Comparison of ENCODE assay signal across 9 mouse cellular contexts in the genomic region with DNA sequence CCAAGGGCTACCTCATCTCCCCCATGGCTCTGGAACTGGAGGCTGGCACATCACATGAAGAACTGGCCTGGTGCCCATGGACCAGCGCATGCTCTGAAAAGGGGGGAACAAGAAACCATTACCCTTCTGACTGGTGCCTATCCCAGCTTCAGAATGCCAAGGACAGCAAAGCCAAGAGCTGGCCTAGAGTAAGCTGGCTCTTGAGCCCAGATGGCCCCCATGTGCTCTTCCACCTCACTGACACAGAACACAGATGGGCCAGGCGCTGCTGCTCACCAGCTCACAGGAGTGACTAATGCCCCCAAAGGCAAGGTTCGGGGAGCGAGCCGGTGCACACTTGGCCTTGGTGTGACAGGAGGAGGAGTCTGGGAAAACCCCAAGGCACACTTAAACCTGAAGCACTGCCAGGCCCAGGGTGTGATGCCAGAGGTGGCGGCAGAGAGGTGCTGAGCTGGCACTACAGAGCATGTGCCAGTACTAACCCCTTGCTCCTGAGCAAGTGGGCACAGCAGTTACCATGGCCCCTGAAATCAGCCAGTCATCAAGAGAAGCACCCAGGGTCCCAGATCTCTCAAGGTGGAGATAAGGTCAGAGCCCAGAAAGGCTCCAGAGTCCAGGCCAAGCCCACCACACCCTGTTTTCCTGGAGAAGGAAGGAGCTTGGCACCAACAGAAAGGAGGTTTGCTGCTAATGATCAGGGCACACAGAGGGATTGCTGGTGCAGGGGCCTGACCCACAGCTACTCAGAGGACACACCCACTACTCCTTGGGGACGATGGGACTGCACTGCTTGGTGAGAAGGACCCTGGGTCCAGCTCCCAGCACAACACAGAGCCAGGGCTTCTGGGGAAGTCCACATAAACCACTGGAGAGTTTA. TPM values are rescaled to one million over a fixed set of nuclear protein-coding genes. Genes with fewer than 3 reads are reported as not detected.
DNase-seq lines count a peak whose midpoint lies in the region; ATAC-seq and TF ChIP-seq lines count a peak whose summit lies in the region.
"Had no signal": no experiment of that assay in that cellular context is flagged by ENCODE, and none has a peak within 500 bp of the region (broad histone marks: within the 10 kb centered on the region; RNA-seq: fewer than 3 reads in every experiment).

No protein-coding gene starts in this region.

- 0 out of 2 replicates have a peak, but pooled peaks have one; percentile 8 for TF ChIP-seq POLR2A in heart, adult 2 months (IDR thresholded peaks at IDR 0.05; ENCODE audit: insufficient read depth, low read depth, low read length)
- no peak for TF ChIP-seq POLR2A in brain, embryonic 14.5 days (IDR thresholded peaks at IDR 0.05; ENCODE audit: borderline replicate concordance, extremely low read depth, insufficient read depth, insufficient read length, poor library complexity, severe bottlenecking)
- no peak for TF ChIP-seq POLR2A in lung, adult 2 months (IDR thresholded peaks at IDR 0.05; ENCODE audit: borderline replicate concordance, extremely low read depth, low read depth, low read length)

- H3K4me1 ChIP-seq in heart, adult 2 months (ENCODE audit: control insufficient read depth, insufficient read depth, low read length) = peaks cover 14% of the 10 kb centered on the region
- peaks cover 12% of the 10 kb centered on the region for H3K4me1 ChIP-seq in heart, embryonic 10.5 days
- peaks cover 11% of the 10 kb centered on the region for H3K4me1 ChIP-seq in lung, adult 2 months (ENCODE audit: control insufficient read depth, insufficient read depth, low read length)

- no peak overlapping the region for H3K4me3 ChIP-seq in heart, adult 2 months
- H3K4me3 ChIP-seq in heart, embryonic 10.5 days = no peak overlapping the region
- no peak overlapping the region for H3K4me3 ChIP-seq in lung, adult 2 months (replicated peaks; ENCODE audit: extremely low read depth, low read depth, low read length)
- H3K4me3 ChIP-seq: limb, embryonic 15.5 days had no signal

- no peaks in the 10 kb centered on the region for H3K27me3 ChIP-seq in heart, adult 2 months (ENCODE audit: control insufficient read depth, insufficient read depth, low read length)
- no peaks in the 10 kb centered on the region for H3K27me3 ChIP-seq in heart, embryonic 10.5 days (ENCODE audit: insufficient read depth, poor library complexity, severe bottlenecking)
- H3K27me3 ChIP-seq: limb, embryonic 15.5 days had no signal

- no peaks in the 10 kb centered on the region for H3K36me3 ChIP-seq in heart, adult 2 months (ENCODE audit: control insufficient read depth, insufficient read depth, low read length)
- H3K36me3 ChIP-seq in heart, embryonic 10.5 days = peaks cover 45% of the 10 kb centered on the region

- H3K27ac ChIP-seq in heart, adult 2 months = peak overlapping the region; percentile 36
- no peak overlapping the region for H3K27ac ChIP-seq in heart, embryonic 10.5 days
- H3K27ac ChIP-seq: limb, embryonic 15.5 days had no signal

- ATAC-seq in granulocyte monocyte progenitor cell, adult 5-6 weeks (replicated peaks; ENCODE audit: poor library complexity, severe bottlenecking) = no peak

- no peak for TF ChIP-seq EP300 in heart, adult 2 months (IDR thresholded peaks at IDR 0.05; ENCODE audit: insufficient read depth, low read depth, low read length)

- no peak for TF ChIP-seq CTCF in heart, adult 2 months (IDR thresholded peaks at IDR 0.05)
- TF ChIP-seq CTCF in brain, embryonic 14.5 days (IDR thresholded peaks at IDR 0.05; ENCODE audit: borderline replicate concordance, extremely low read depth, insufficient read depth, insufficient read length) = no peak
- TF ChIP-seq CTCF in lung, adult 2 months (IDR thresholded peaks at IDR 0.05; ENCODE audit: insufficient read depth, low read length) = no peak

- 33% methylated on average over 7 of the region's 7 CpGs for WGBS in heart, adult 2 months
- WGBS in heart, embryonic 10.5 days = 87% methylated on average over 7 of the region's 7 CpGs
- 52% methylated on average over 7 of the region's 7 CpGs for WGBS in lung, adult 2 months

- intact Hi-C loops in heart, adult 2 months (cut with DNase I) = no loop called here

- peak; percentile 68 to 75 for DNase-seq in heart, adult 2 months
- DNase-seq in heart, embryonic 10.5 days (ENCODE audit: low spot score) = no peak
- DNase-seq in 3134 (ENCODE audit: extremely low read depth, insufficient read length, low spot score) = peak; percentile 94
- DNase-seq in brain, embryonic 14.5 days (ENCODE audit: low read depth) = peak; percentile 66
- peak; percentile 54 for DNase-seq in gonadal fat pad, adult 2 months (ENCODE audit: low read depth)
- peak; percentile 56 for DNase-seq in lung, adult 2 months
- no peak for DNase-seq in frontal cortex, postnatal 36 days (ENCODE audit: low spot score in 2 of 2)

- H3K9me3 ChIP-seq in heart, embryonic 10.5 days = no peaks in the 10 kb centered on the region
- H3K9me3 ChIP-seq: limb, embryonic 15.5 days had no signal

- H3K79me2 ChIP-seq in heart, adult 2 months (replicated peaks; ENCODE audit: control insufficient read depth, insufficient read depth, low read length) = peaks cover 8% of the 10 kb centered on the region

- peak overlapping the region; percentile 23 for H3K9ac ChIP-seq in heart, adult 2 months (ENCODE audit: low read depth, low read length)
- H3K9ac ChIP-seq: limb, embryonic 15.5 days had no signal

RNA-seq across cellular contexts. Expression of a gene that starts 6.7 kb away (rescaled TPM):
- total RNA-seq in heart, adult 2 months (2021) = 10 to 100 TPM; 60.4 to 76.7 TPM
- 96.3 and 128 TPM in 2 replicates for polyA plus RNA-seq in heart, adult 2 months (2012; rRNA removed)
- polyA plus RNA-seq in heart, embryonic 10.5 days (2016; fragmentation: Nextera tagmentation; extraction: Ambion mirVana) = 71.2 and 90.0 TPM in 2 replicates
- 133 and 160 TPM in 2 replicates for polyA plus RNA-seq in brain, embryonic 14.5 days (2012; rRNA removed)
- 114 and 124 TPM in 2 replicates for polyA plus RNA-seq in gonadal fat pad, adult 2 months (2012; rRNA removed)
- 87.2 and 122 TPM in 2 replicates for polyA plus RNA-seq in lung, adult 2 months (2012; rRNA removed)
- total RNA-seq in granulocyte monocyte progenitor cell, adult 5-6 weeks (2014; fragmentation: Nextera tagmentation) = 39.8 and 49.3 TPM in 2 replicates
- 24.3 and 25.7 TPM in 2 replicates for total RNA-seq in granulocyte monocyte progenitor cell, adult 5-6 weeks (2017)

RNA-seq across cellular contexts. Expression of a gene that starts 6.9 kb away (rescaled TPM):
- 10 to 100 TPM; 15.4 to 15.6 TPM for total RNA-seq in heart, adult 2 months (2021)
- polyA plus RNA-seq in heart, adult 2 months (2012; rRNA removed) = 15.5 and 19.7 TPM in 2 replicates
- 16.5 and 17.4 TPM in 2 replicates for polyA plus RNA-seq in heart, embryonic 10.5 days (2016; fragmentation: Nextera tagmentation; extraction: Ambion mirVana)
- 44.4 and 45.9 TPM in 2 replicates for polyA plus RNA-seq in brain, embryonic 14.5 days (2012; rRNA removed)
- 22.7 and 23.7 TPM in 2 replicates for polyA plus RNA-seq in gonadal fat pad, adult 2 months (2012; rRNA removed)
- 23.3 and 23.5 TPM in 2 replicates for polyA plus RNA-seq in lung, adult 2 months (2012; rRNA removed)
- 11.5 and 24.7 TPM in 2 replicates for total RNA-seq in granulocyte monocyte progenitor cell, adult 5-6 weeks (2014; fragmentation: Nextera tagmentation)
- 7.4 and 8.1 TPM in 2 replicates for total RNA-seq in granulocyte monocyte progenitor cell, adult 5-6 weeks (2017)

RNA-seq across cellular contexts. Expression of a gene that starts 52.3 kb away (rescaled TPM):
- 1 to 10 TPM; 1.6 to 2.0 TPM for total RNA-seq in heart, adult 2 months (2021)
- polyA plus RNA-seq in heart, adult 2 months (2012; rRNA removed) = 6.5 and 10.5 TPM in 2 replicates
- polyA plus RNA-seq in heart, embryonic 10.5 days (2016; fragmentation: Nextera tagmentation; extraction: Ambion mirVana) = 21.8 and 42.2 TPM in 2 replicates
- polyA plus RNA-seq in brain, embryonic 14.5 days (2012; rRNA removed) = 7.8 and 12.0 TPM in 2 replicates
- 10.0 and 14.1 TPM in 2 replicates for polyA plus RNA-seq in gonadal fat pad, adult 2 months (2012; rRNA removed)
- polyA plus RNA-seq in lung, adult 2 months (2012; rRNA removed) = 70.8 and 85.0 TPM in 2 replicates
- total RNA-seq in granulocyte monocyte progenitor cell, adult 5-6 weeks (2014; fragmentation: Nextera tagmentation) = not detected in 2 replicates
- total RNA-seq in granulocyte monocyte progenitor cell, adult 5-6 weeks (2017) = not detected in 2 replicates

Comparison
In these comparisons a context has a peak if more than half of its experiments do, and no peak if none do; other contexts are left out.
1. DNase-seq: peak in heart, adult 2 months (2 of 2), 3134 (single experiment), brain, embryonic 14.5 days (single experiment), gonadal fat pad, adult 2 months (single experiment) and lung, adult 2 months (single experiment); none in heart, embryonic 10.5 days (single experiment) and frontal cortex, postnatal 36 days (0 of 2).